Mouse (Mus musculus): ENCODE measurements around the gene Cybc1. TPM values are rescaled to one million over a fixed set of nuclear protein-coding genes. Genes with fewer than 3 reads are reported as not detected.

Gene Cybc1
- polyA plus RNA-seq, 1 experiment from 2014 or later, result 36.7 TPM

Other genes with a start within 250 kb of the Cybc1 start
- gene Csnk1d, start 238.0 kb downstream of the Cybc1 start, polyA plus RNA-seq (2014; fragmentation: Nextera tagmentation; extraction: Ambion mirVana), result 67.1 and 84.5 TPM in 2 replicates
- 0.47 TPM in 1 of 2 replicates, not detected in the other for gene Cd7, start 189.9 kb downstream of the Cybc1 start, polyA plus RNA-seq (2014; fragmentation: Nextera tagmentation; extraction: Ambion mirVana)
- not detected in 2 replicates for gene Sectm1b, start 165.8 kb downstream of the Cybc1 start, polyA plus RNA-seq (2014; fragmentation: Nextera tagmentation; extraction: Ambion mirVana)
- not detected in 2 replicates for gene Sectm1a, start 148.1 kb downstream of the Cybc1 start, polyA plus RNA-seq (2014; fragmentation: Nextera tagmentation; extraction: Ambion mirVana)
- gene Tex19.2, start 110.6 kb downstream of the Cybc1 start, polyA plus RNA-seq (2014; fragmentation: Nextera tagmentation; extraction: Ambion mirVana), result not detected in 2 replicates
- 0.21 TPM in 1 of 2 replicates, not detected in the other for gene Tex19.1, start 83.2 kb downstream of the Cybc1 start, polyA plus RNA-seq (2014; fragmentation: Nextera tagmentation; extraction: Ambion mirVana)
- gene Uts2r, start 69.1 kb downstream of the Cybc1 start, polyA plus RNA-seq (2014; fragmentation: Nextera tagmentation; extraction: Ambion mirVana), result 0.14 TPM in 1 of 2 replicates, not detected in the other
- gene Hexdc, start 24.9 kb downstream of the Cybc1 start, polyA plus RNA-seq (2014; fragmentation: Nextera tagmentation; extraction: Ambion mirVana), result 6.5 and 6.6 TPM in 2 replicates
- gene Ogfod3, start 24.6 kb downstream of the Cybc1 start, polyA plus RNA-seq (2014; fragmentation: Nextera tagmentation; extraction: Ambion mirVana), result 13.4 and 15.3 TPM in 2 replicates
- gene Narf, start 7.9 kb upstream of the Cybc1 start, polyA plus RNA-seq (2014; fragmentation: Nextera tagmentation; extraction: Ambion mirVana), result 60.1 and 68.8 TPM in 2 replicates
- gene Foxk2, start 30.7 kb upstream of the Cybc1 start, polyA plus RNA-seq (2014; fragmentation: Nextera tagmentation; extraction: Ambion mirVana), result 13.6 and 16.1 TPM in 2 replicates
- gene Wdr45b, start 125.1 kb upstream of the Cybc1 start, polyA plus RNA-seq (2014; fragmentation: Nextera tagmentation; extraction: Ambion mirVana), result 110 and 116 TPM in 2 replicates
- 2.5 and 3.3 TPM in 2 replicates for gene Rab40b, start 158.9 kb upstream of the Cybc1 start, polyA plus RNA-seq (2014; fragmentation: Nextera tagmentation; extraction: Ambion mirVana)
- 7.8 and 8.3 TPM in 2 replicates for gene Fn3krp, start 192.1 kb upstream of the Cybc1 start, polyA plus RNA-seq (2014; fragmentation: Nextera tagmentation; extraction: Ambion mirVana)
- 0.45 and 0.55 TPM in 2 replicates for gene Fn3k, start 205.6 kb upstream of the Cybc1 start, polyA plus RNA-seq (2014; fragmentation: Nextera tagmentation; extraction: Ambion mirVana)
- 35.4 and 36.3 TPM in 2 replicates for gene Tbcd, start 222.6 kb upstream of the Cybc1 start, polyA plus RNA-seq (2014; fragmentation: Nextera tagmentation; extraction: Ambion mirVana)

Data from limb, embryonic 11.5 days (tissue).